Mouse (Mus musculus) cortical plate, adult 2 months (tissue): ENCODE data around the gene Retn.

Experiments used
- CTCF ChIP-seq: fragments of 200-500 bp; IDR thresholded peaks from 2 replicates; pipeline ENCODE4 v1.5.1; 2011; ENCODE audit warnings: mild to moderate bottlenecking, control low read depth, low read length; ENCODE audit not compliant: insufficient read depth; ENCODE audit errors: extremely low read depth
- POLR2A ChIP-seq: fragments of 200-500 bp; IDR thresholded peaks from 2 replicates; pipeline ENCODE4 v1.6.1; 2011; ENCODE audit warnings: mild to moderate bottlenecking, low read length, control low read depth; ENCODE audit not compliant: insufficient read depth; ENCODE audit errors: extremely low read depth

DNA sequence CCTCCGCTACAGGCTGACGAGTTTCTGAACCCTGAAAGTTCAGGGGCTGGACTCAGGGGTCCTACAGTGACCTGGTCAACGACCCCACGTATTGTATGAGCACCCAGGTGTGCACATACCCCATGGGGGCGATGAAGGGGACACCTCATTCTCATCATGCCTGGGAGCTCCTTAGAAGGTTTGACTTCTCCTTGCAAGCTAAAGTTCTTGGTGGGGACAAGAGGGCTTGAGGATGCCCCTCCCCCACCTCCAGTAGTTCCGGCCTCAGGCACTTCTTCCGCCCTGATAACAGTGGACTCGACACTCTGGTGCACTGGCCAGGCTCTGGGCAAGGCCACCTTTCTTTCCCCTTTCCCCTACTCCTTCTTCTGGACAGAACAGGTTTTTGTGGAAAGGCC lies 24.1 kb upstream of the Retn start:
- no peak for TF ChIP-seq CTCF
- TF ChIP-seq POLR2A, result no peak
